Mouse (Mus musculus) erythroblast, embryonic 14.5 days (primary cell): Measurements from ENCODE around the gene Arhgef12. TPM values are rescaled to one million over a fixed set of nuclear protein-coding genes. Genes with fewer than 3 reads are reported as not detected.
"Not testable (repeated sequence)": the region's sequence is repeated elsewhere in the genome, so short reads cannot be mapped to it uniquely, and the experiment has no call there.

Experiments used
- H3K27me3 ChIP-seq: 2 replicates; pipeline ENCODE4 v1.6.1; 2012; ENCODE audit warnings: inconsistent platforms; ENCODE audit not compliant: control insufficient read depth
- H3K36me3 ChIP-seq: 2 replicates; pipeline ENCODE4 v1.6.1; 2012; ENCODE audit warnings: mild to moderate bottlenecking, inconsistent platforms; ENCODE audit not compliant: control insufficient read depth
- H3K4me1 ChIP-seq: 2 replicates; pipeline ENCODE4 v1.6.1; 2012; ENCODE audit warnings: inconsistent platforms; ENCODE audit not compliant: control insufficient read depth
- H3K4me3 ChIP-seq: replicated peaks from 2 replicates; pipeline ENCODE3; 2012; ENCODE audit warnings: moderate library complexity, mild to moderate bottlenecking, inconsistent platforms
- H3K9me3 ChIP-seq: 2 replicates; pipeline ENCODE4 v1.6.1; 2012; ENCODE audit warnings: low read length, inconsistent platforms, mixed read lengths; ENCODE audit not compliant: control insufficient read depth
- GATA1 ChIP-seq: IDR thresholded peaks from 2 replicates; pipeline ENCODE4 v1.6.1; 2012; ENCODE audit warnings: low read length, inconsistent platforms, mixed read lengths
- TAL1 ChIP-seq: IDR thresholded peaks from 3 replicates; pipeline ENCODE4 v1.6.1; 2012; ENCODE audit warnings: low read length, inconsistent platforms, mixed read lengths
- polyA plus RNA-seq: library from polyadenylated mRNA; stranded (reverse); fragments of >175 nt; gene quantifications from 2 replicates; pipeline ENCODE4 v1.2.3, GENCODE M21; 2012

Gene Arhgef12
- polyA plus RNA-seq, 1 experiment: 1.4 TPM

- Histone ChIP-seq H3K36me3 (peaks cover 97% of the 10 kb centered on the region), H3K9me3 (no peaks in the 10 kb centered on the region), H3K4me1 (no peaks in the 10 kb centered on the region), H3K4me3 (no peak overlapping the region), H3K27me3 (no peaks in the 10 kb centered on the region)
- no peak for TF ChIP-seq TAL1
Measured at GRCm38 (mm10) chr9:43003017-43003416, 104.0 kb downstream of the Arhgef12 start.

DNA sequence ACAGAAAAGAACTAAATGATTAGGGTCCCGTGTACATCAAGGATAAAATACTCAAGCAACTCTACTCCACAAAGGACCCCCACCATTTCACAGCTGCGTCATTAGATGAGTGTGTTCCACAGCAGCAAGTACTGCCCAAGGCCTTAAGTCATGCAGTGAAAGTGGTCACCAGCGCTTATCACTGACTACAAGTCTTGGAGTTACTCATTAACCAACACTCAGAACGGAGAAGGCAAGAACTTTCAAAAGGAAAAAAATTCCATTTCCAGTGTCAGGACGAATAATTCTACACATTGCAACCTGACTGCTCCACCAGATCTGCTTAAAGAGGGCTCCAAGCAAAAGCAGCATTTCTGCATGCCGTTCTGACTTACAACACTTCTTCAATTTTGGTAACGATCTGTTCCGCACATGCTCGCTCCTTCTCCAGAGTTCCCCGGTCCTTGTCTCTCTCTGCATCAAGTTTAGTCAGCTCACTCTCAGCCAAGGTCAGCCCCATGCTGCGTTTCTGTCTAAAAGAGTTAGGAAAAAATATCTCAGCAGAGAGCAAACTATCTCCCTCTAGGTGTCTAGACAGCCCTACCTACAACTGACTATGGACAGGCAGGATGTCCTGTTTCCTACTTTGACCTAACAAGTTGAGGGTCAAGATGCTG lies 106.3 kb downstream of the Arhgef12 start:
- TF ChIP-seq TAL1: no peak
- TF ChIP-seq GATA1: no peak
- Histone ChIP-seq H3K36me3 (peaks cover 98% of the 10 kb centered on the region), H3K4me1 (no peaks in the 10 kb centered on the region; the same call in 1 of the 2 replicates)

DNA sequence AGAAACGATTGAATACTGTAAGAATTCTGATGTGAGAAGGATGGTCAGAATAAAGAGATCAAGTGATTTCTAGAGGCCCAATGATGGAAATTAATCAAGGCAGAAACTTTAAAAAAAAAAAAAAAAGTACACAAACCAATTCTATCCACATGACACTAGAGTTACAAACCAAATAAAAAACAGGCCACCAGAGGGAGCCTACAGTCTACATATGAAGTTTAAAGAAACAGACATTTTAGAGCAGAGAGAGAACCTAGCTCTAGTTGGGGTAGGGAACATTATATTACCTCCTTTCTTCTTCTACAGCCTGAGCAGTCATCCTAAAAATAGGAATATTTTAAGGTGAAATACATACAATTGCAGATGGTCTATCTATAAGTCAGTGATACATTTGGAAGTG lies 107.0 kb downstream of the Arhgef12 start:
- H3K36me3 ChIP-seq: peaks cover 98% of the 10 kb centered on the region
- H3K4me1 ChIP-seq: no peaks in the 10 kb centered on the region; the same call in 1 of the 2 replicates
- TF ChIP-seq TAL1 (no peak), GATA1 (no peak)
- H3K4me3 ChIP-seq: no peak overlapping the region
- no peaks in the 10 kb centered on the region for H3K27me3 ChIP-seq
- H3K9me3 ChIP-seq: no peaks in the 10 kb centered on the region

More for the DNA sequence above, 106.3 kb downstream of the Arhgef12 start:
- Histone ChIP-seq H3K4me3 (no peak overlapping the region), H3K9me3 (no peaks in the 10 kb centered on the region), H3K27me3 (no peaks in the 10 kb centered on the region)

- no peaks in the 10 kb centered on the region for H3K27me3 ChIP-seq
- H3K4me3 ChIP-seq: no peak overlapping the region
- peaks cover 2% of the 10 kb centered on the region; the same call in 1 of the 2 replicates for H3K4me1 ChIP-seq
- no peaks in the 10 kb centered on the region for H3K9me3 ChIP-seq
- TF ChIP-seq GATA1: no peak
- TF ChIP-seq TAL1: no peak
- H3K36me3 ChIP-seq: peaks cover 97% of the 10 kb centered on the region
Measured at GRCm38 (mm10) chr9:42997526-42997925, 109.5 kb downstream of the Arhgef12 start.

DNA sequence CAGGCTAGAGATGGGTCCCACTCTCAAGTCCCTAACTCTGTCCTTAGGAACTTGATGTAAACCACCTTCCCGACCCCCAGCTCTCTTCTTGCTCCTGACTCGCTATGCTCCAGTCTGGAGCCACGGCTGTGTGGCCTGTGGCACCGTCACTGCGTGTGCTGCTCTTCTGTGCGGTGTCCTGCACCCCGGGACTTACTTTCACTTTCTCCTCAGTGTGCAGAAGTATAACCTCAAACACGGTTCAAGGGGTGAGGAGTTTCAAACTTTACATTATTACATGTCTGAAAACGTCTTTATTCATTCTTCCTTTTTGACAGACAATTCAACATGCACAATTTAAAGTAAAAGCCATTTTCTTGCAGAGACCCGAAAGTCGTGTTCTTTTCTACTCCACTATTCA lies 111.7 kb downstream of the Arhgef12 start:
- no peak overlapping the region for H3K4me3 ChIP-seq

DNA sequence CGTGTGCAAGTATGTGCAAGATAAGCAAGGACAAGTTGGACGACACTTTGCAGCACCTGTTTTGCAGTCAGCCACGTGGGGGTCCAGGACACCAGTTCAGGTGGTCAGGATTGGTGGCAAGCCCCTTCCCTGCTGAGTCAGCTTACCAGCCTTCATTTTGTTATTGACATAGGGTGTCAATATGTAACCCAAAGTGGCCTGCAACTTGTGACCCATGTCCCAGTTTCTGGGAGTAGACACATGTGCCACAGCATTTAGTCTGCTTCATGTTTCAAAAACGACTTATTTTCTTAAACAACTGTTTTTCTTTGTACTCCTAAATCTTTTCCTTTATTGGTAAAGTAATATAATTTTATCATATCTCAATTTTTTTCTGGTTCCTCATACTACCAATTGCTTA lies 112.3 kb downstream of the Arhgef12 start:
- Histone ChIP-seq H3K4me3 (no peak overlapping the region), H3K36me3 (peaks cover 94% of the 10 kb centered on the region), H3K9me3 (no peaks in the 10 kb centered on the region), H3K27me3 (no peaks in the 10 kb centered on the region), H3K4me1 (peaks cover 2% of the 10 kb centered on the region; the same call in 1 of the 2 replicates)
- no peak for TF ChIP-seq TAL1
- TF ChIP-seq GATA1: no peak

More for the DNA sequence above, 111.7 kb downstream of the Arhgef12 start:
- Histone ChIP-seq H3K9me3 (no peaks in the 10 kb centered on the region), H3K27me3 (no peaks in the 10 kb centered on the region), H3K36me3 (peaks cover 94% of the 10 kb centered on the region), H3K4me1 (peaks cover 2% of the 10 kb centered on the region; the same call in 1 of the 2 replicates)
- no peak for TF ChIP-seq GATA1
- no peak for TF ChIP-seq TAL1

DNA sequence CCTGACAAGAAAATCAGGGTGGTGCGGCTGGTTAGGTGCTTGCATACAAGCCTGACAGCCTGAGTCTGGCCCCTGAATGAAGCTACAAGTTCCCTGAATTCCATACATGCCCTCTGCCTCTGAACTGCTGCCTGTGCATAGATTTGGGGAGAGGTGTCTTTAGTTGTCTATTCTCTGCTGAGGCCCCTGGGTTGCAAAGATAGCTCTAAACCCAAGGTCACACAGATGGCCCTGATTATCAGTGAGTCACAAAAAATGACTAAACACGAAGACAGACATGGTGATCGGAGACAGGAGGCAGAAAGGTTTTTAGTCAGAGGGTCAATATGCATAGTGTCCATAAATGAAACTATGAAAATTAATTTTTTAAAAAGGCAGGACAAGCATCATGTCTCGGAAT lies 113.4 kb downstream of the Arhgef12 start:
- Histone ChIP-seq H3K4me3 (no peak overlapping the region), H3K27me3 (no peaks in the 10 kb centered on the region), H3K9me3 (no peaks in the 10 kb centered on the region), H3K4me1 (peaks cover 2% of the 10 kb centered on the region; the same call in 1 of the 2 replicates), H3K36me3 (peaks cover 94% of the 10 kb centered on the region)
- TF ChIP-seq TAL1 (no peak), GATA1 (no peak)

DNA sequence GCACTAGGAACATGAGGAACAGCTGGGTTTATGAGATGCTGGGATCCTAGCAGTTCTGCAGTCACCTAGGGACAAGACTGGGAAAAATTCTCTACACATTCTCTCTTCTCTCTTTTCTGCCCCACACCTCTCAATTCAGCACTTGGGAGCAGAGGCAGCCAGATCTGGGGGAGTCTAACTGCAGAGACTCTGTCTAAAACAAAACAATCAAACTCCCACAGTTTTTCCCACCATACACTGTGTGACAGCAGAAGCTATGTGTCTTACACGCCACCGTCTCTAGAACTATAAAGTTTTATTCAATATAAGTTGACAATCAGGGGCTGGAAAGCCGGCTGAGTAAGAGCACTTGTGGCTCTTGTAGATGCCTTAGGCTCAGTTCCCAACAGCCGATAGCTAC lies 119.1 kb downstream of the Arhgef12 start:
- Histone ChIP-seq H3K36me3 (peaks cover 94% of the 10 kb centered on the region), H3K4me3 (no peak overlapping the region), H3K4me1 (no peaks in the 10 kb centered on the region), H3K27me3 (no peaks in the 10 kb centered on the region), H3K9me3 (no peaks in the 10 kb centered on the region)
- TF ChIP-seq GATA1 (no peak), TAL1 (no peak)

- Histone ChIP-seq H3K9me3 (no peaks in the 10 kb centered on the region), H3K4me3 (no peak overlapping the region), H3K36me3 (peaks cover 79% of the 10 kb centered on the region), H3K27me3 (no peaks in the 10 kb centered on the region), H3K4me1 (no peaks in the 10 kb centered on the region)
- TF ChIP-seq TAL1 (no peak), GATA1 (no peak)
Measured at GRCm38 (mm10) chr9:42968894-42969521, 138.0 kb downstream of the Arhgef12 start.

- Histone ChIP-seq H3K27me3 (no peaks in the 10 kb centered on the region), H3K4me1 (no peaks in the 10 kb centered on the region), H3K4me3 (no peak overlapping the region), H3K36me3 (peaks cover 68% of the 10 kb centered on the region), H3K9me3 (no peaks in the 10 kb centered on the region)
- no peak for TF ChIP-seq GATA1
Measured at GRCm38 (mm10) chr9:42967731-42968130, 139.3 kb downstream of the Arhgef12 start.

DNA sequence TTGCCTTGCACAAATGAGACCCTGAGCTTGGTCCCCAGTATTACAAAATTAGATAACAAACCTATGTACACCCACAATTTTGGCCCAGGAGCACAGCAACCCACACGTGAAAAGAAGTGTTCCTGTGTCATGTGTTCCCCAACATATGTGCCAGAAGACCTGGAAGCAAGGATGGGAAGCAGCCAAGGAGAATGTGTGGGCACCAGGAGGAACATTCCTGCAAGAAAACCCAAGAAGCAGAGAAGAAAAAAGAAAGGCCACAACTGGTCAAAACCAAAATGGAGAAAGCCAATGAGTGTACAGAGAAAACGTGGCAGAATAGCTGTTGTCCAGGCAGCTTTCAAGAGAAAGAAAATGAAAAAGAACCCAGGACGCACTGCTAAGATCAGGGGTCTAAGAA lies 142.2 kb downstream of the Arhgef12 start:
- H3K27me3 ChIP-seq, H3K4me3 ChIP-seq, H3K9me3 ChIP-seq, H3K4me1 ChIP-seq: not testable (repeated sequence)
- peaks cover 39% of the 10 kb centered on the region for H3K36me3 ChIP-seq
